Mouse (Mus musculus) frontal cortex, adult 2 months (tissue): ENCODE data around the gene Dnm3. TPM values are rescaled to one million over a fixed set of nuclear protein-coding genes. Genes with fewer than 3 reads are reported as not detected.

Experiments
- DNase-seq, 2 experiments: peaks; one replicate each; pipeline ENCODE4 v3.0.0; 2022; ENCODE audit warnings: low spot score in 1 of 2; ENCODE audit errors: extremely low spot score in 1 of 2
- polyA plus RNA-seq: library from polyadenylated mRNA; depleted of rRNA; stranded (reverse); fragments of >200 nt; gene quantifications from 2 replicates; pipeline ENCODE4 v1.2.3, GENCODE M21; 2012

The Dnm3 gene
- polyA plus RNA-seq, 1 experiment = 45.3 TPM

- no peak for DNase-seq
These were observed 141.6 kb downstream of the Dnm3 start for GRCm38 (mm10) chr1:162336224-162336623.

- no peak for DNase-seq
These were observed 149.2 kb downstream of the Dnm3 start for GRCm38 (mm10) chr1:162328673-162329072.

GRCm38 (mm10) chr1:162327631-162328030 is 150.2 kb downstream of the Dnm3 start:
- DNase-seq = no peak

- peak in 1 of 2 experiments; percentile 16 for DNase-seq
These were observed 153.4 kb downstream of the Dnm3 start for GRCm38 (mm10) chr1:162324412-162324811.

- DNase-seq = no peak
These were observed 154.7 kb downstream of the Dnm3 start for GRCm38 (mm10) chr1:162323142-162323541.

- DNase-seq = peak in 1 of 2 experiments; percentile 74
These were observed 164.2 kb downstream of the Dnm3 start for GRCm38 (mm10) chr1:162313451-162314276.

GRCm38 (mm10) chr1:162312621-162313020 is 165.2 kb downstream of the Dnm3 start:
- DNase-seq = no peak

- DNase-seq = peak in 1 of 2 experiments; percentile 54
These were observed 165.7 kb downstream of the Dnm3 start for GRCm38 (mm10) chr1:162312152-162312551.

GRCm38 (mm10) chr1:162305247-162305646 is 172.6 kb downstream of the Dnm3 start:
- peak in 1 of 2 experiments; percentile 55 for DNase-seq

GRCm38 (mm10) chr1:162302480-162302879 is 175.4 kb downstream of the Dnm3 start:
- no peak for DNase-seq

- DNase-seq = peak; percentile 31 to 69
These were observed 178.1 kb downstream of the Dnm3 start for GRCm38 (mm10) chr1:162299558-162300319.

GRCm38 (mm10) chr1:162298527-162298926 is 179.3 kb downstream of the Dnm3 start:
- DNase-seq = no peak

- DNase-seq = no peak
These were observed 182.4 kb downstream of the Dnm3 start for GRCm38 (mm10) chr1:162295443-162295842.

- no peak for DNase-seq
These were observed 183.3 kb downstream of the Dnm3 start for GRCm38 (mm10) chr1:162294572-162294910.

GRCm38 (mm10) chr1:162293732-162294571 is 183.9 kb downstream of the Dnm3 start:
- DNase-seq = peak in 1 of 2 experiments; percentile 52

- DNase-seq = no peak
These were observed 190.9 kb downstream of the Dnm3 start for GRCm38 (mm10) chr1:162286910-162287309.

- DNase-seq = no peak
These were observed 195.9 kb downstream of the Dnm3 start for GRCm38 (mm10) chr1:162281981-162282381.

GRCm38 (mm10) chr1:162280052-162280451 is 197.8 kb downstream of the Dnm3 start:
- no peak for DNase-seq

GRCm38 (mm10) chr1:162276011-162276410 is 201.8 kb downstream of the Dnm3 start:
- DNase-seq = no peak

GRCm38 (mm10) chr1:162274674-162275248 is 203.1 kb downstream of the Dnm3 start:
- no peak for DNase-seq
